Mouse (Mus musculus): ENCODE data around the gene Dgkq.
"Not testable (repeated sequence)": the region's sequence is repeated elsewhere in the genome, so short reads cannot be mapped to it uniquely, and the experiment has no call there.

Dgkq gene

DNA sequence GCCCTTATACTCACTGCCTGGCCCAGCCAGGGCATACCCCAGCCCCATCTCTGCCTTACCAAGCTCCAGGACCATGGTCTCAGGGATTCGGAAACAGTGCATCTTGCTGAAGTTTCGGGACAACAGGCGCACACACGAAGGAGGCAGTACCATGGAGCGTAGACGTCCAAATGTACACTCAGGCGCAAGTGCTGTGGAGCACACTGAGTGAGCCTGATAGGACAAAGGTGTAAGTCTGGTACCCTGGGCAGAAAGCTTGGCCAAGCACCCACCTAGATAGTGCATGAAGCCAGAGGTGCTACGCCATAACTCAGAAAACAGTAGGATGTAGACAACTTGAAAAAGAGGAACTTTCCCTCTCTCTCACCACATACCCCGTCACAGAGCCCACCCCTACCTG, 14.1 kb downstream of the Dgkq start:
- no peak for DNase-seq (ENCODE audit: low read depth, low spot score)

DNA sequence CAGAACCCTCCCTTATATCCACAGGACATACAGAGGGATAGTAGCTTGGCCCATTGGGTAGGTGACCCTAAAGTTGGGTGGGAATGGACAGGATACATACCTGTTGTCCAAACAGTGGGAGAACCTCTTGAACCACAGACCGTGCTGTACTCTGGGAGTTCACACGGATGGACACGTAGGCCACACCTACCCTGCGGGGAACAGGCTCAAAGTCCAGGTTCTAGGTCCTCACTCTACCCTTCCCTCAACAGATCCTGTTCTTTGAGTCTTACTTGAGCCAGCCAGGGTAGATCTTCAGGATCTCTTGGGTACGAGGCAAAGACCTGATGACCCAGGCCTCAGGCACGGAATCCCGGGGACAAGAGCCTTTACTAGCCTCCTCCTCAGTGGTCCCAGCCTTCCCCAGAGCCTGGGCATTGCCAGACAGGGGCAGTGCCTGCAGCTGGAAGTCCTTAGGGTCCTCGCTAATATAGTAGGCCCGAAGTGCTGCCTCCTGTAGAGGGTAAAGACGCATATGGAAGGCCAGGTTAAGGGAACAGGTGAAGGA, 15.0 kb downstream of the Dgkq start:
- no peak for DNase-seq (ENCODE audit: low read depth, low spot score)

- no peak for DNase-seq (ENCODE audit: low read depth, low spot score)
Measured at GRCm38 (mm10) chr5:108653341-108653740, 16.1 kb downstream of the Dgkq start.

DNA sequence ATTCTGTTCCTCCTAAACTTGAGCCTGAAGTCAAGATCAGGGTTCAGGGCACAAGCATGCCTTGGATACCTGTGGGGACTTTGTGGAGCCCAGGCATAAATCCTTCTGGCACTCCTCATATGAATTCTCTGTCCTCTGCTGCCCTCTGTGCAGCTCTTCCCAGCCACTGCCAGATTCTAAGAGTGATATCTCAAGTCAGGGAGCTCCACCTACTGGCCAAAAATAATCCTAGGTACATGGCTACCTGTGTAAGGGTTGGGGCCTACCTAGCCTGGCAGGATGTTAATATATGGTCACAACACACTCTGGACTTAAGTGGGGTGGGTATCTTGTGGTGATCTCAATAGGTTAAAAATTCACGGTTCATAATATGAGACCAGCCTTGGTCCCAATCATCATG, 17.6 kb downstream of the Dgkq start:
- DNase-seq (ENCODE audit: low read depth, low spot score) = peak; percentile 53

- DNase-seq (ENCODE audit: low read depth, low spot score) = no peak
Measured at GRCm38 (mm10) chr5:108651136-108651720, 18.2 kb downstream of the Dgkq start.

DNA sequence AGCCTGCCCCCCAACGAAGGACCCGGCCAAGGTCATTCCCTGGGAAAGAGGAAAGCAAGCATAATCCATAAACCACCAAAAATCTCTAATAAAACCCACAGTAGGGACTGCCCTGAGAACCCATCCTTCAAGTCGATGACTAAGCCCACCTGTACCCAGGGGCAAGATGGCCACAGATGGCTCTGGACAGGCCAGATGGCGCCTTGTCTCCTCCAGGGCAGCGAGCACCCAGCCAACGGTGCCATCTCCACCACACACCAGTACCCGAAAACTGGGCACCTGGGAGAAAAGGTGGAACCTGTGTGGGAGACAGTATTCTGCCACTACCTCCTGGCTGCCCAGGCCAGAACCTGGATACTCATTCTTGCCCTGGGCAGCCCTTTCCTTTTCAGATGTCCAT, 19.1 kb downstream of the Dgkq start:
- DNase-seq (ENCODE audit: low read depth, low spot score) = no peak

GRCm38 (mm10) chr5:108648937-108649576, 20.4 kb downstream of the Dgkq start:
- DNase-seq (ENCODE audit: low read depth, low spot score) = no peak

DNA sequence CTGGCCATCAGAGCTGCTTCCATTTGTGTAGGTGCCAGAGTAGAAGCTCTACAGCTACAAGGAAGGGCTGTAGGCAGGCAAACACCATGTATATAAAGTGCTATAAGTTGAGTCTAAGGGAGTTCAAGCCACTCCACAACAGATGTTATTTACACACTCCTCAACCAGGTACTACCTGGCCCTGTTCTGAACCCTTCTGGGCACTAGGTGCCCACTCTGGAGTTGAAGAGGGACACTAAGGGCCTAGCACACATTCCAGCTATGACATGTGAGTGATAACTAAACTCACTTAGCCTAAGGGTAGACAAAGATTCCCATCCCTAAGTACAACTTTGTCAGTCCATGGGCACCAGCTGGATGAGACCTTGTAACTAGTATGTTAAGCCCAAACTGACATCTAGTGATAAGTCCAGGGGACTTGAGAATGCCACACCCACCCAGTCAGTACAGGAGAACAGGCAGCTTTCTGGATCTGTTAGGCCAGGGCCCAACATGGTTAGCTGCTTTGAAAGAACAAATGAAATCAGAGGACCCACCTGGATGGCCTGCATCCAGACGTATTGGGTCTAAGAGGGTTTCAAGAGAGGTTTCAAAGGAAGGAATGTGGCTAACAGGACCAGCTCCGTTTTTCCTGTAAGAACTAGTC, 21.5 kb downstream of the Dgkq start:
- no peak for DNase-seq (ENCODE audit: low read depth, low spot score)

- DNase-seq (ENCODE audit: low read depth, low spot score) = no peak
Measured at GRCm38 (mm10) chr5:108647311-108647710, 22.2 kb downstream of the Dgkq start.

GRCm38 (mm10) chr5:108646343-108646660, 23.2 kb downstream of the Dgkq start:
- no peak for DNase-seq (ENCODE audit: low read depth, low spot score)

DNA sequence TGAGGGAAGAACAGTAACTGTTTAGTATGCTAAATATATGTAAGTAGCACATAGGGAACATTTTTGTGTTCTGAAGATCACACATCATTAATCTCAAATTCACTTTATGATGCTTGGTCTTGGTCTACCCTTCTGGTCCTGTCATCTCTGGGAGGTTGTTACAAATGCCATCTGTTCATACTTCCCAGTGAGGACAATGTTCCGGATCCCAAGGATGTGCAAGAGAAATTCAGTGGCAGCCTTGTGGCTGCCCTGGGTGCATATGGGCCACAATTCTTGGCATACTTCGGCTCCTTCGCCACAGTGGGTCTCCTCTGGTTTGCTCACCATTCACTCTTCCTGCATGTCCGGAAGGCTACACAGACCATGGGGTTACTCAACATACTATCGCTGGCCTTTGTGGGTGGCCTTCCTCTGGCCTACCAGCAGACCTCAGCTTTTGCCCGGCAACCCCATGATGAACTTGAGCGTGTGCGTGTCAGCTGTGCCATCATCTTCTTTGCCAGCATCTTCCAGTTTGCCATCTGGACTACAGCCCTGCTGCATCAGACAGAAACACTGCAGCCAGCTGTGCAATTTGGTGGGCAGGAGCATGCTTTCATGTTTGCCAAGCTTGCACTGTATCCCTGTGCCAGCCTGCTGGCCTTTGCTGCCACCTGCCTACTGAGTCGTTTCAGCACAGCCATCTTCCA, 23.7 kb downstream of the Dgkq start:
- DNase-seq (ENCODE audit: low read depth, low spot score) = no peak

DNA sequence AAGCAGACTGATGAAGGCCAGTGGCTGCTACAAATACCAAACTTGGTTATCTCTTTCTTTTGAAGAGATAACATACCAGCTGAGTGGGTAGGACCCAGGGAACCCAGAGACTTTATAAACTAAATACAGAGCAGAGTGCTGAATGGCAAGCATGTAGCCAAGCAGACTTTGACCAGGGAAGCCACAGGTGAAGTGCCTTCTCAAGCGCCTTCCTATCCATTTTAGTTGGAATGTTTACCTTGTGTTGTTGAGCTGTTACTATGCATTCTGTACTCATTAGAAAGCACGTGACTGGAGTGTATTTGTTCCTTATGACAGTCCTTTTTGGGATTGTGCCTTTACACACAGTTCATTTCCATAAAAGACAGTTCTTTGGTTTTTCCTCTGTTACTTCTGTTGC, 25.8 kb downstream of the Dgkq start:
- DNase-seq (ENCODE audit: low read depth, low spot score) = no peak

DNA sequence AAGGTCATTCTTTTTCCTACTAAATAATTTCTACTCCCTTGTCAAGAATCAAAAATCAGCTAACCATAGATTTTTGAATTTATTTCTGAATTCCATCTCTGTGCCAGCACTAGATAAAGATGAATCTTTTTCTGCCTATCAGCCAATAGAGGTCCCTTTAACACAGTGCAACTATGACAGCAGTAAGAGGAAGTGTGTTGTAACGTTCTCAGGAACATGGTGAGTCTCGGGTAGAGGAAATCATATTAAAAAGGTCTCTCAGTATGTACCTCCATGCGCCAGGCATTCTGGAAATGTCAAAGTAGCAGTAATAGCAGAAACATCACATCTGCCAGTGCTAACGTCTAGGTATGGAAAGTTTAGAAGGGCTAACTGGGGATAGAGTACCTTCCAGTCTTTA, 33.3 kb downstream of the Dgkq start:
- no peak for DNase-seq (ENCODE audit: low read depth, low spot score)

GRCm38 (mm10) chr5:108634088-108634487, 35.4 kb downstream of the Dgkq start:
- not testable (repeated sequence) for DNase-seq (ENCODE audit: low read depth, low spot score)

DNA sequence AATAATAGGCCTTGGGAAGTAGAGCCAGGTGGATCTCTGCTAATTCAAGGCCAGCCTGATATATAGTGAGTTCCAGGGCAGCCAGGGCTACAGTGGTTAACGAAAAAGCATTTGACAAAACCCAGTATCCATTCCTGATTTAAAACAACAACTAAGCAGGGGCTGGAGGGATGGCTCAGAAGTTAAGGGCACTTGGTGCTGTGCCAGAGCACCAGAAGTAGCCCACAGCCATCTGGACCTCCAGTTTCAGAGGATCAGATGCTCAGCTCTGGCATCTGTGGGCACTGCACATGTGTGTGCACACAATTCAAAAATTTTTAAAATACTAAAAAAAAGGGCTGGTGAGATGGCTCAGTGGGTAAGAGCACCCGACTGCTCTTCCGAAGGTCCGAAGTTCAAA, 35.8 kb downstream of the Dgkq start:
- DNase-seq (ENCODE audit: low read depth, low spot score) = no peak

DNA sequence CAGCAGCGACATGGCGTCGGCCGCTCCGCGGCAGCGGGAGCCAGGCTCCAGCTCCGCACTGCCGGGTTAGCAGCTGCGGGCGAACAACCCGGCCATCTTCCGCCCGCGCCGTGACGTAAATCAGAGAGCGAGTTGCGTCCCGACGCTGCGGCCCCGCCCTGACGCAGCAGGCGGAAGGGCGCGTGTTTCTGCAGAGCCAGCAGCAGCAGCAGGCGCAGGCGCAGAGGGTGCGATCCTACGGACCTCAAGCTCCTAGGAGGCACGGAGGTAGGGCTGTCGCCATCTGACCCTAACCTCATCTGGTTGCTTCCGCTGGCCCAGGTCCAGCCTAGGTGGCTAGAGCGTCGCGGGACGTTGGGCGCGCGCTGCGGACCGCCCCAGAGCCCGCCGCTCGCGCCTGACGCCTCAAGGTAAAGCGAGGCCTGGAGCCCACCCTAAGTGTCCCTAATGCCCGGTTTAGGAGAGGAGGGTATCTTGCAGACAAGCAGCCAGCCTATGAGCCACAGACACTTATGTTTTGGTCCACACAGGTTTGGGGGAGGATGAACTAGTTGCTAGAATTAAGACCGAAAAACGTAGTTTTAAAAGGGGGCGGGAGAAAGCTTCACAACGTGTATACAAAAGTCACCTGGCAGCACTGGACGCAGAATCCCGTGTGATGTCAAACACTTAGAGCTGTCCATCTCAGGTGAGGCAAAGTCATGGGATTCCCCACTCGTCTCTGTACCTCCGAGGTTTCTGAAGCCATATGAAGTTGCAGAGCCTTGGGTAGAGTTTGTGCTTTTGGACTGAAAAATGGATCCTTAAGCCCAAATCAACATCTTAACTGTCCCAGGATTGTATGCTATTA, 39.6 kb downstream of the Dgkq start, which contains the start of the genes Gak and Tmem175:
Gene Gak (minus strand): TSS at position 122 of the 850 bp plus-strand sequence.
Gene Tmem175 (plus strand): TSS at position 137 of the 850 bp plus-strand sequence.
- DNase-seq (ENCODE audit: low read depth, low spot score) = peak; percentile 96

DNA sequence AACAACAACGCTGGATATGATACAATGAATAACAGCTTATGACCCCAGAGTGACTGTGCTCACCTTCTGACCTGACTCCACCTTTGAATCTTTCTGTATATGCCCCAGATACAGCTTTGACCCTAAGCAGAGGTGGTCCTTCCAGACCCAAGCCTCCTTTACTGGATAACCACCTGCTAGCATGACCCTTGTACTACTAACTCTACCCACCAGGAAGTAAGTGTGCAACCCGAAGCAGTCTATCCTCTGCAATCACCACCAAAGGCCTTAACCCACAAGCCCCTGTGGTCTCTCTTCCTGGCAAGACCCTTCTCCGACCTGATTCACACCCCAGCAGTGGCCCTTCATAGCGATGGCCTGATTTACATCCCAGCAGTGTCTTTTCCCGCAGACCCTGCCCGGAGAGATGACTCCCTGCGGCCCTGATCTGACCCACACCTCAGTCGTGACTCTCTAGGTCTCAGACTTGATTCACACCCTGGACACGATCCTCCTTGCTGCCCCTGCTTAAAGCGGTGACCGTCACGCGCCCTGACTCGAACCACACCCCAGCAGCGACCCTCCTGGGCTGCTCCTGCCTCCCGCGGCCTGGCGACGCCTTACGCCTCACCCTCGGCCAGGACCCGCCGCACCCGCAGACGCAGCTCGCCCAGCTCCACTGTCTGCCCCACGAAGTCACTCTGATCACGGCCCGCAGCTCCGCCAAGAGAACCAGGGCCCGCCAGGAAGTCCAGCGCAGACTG, 40.4 kb downstream of the Dgkq start:
- no peak for DNase-seq (ENCODE audit: low read depth, low spot score)

DNA sequence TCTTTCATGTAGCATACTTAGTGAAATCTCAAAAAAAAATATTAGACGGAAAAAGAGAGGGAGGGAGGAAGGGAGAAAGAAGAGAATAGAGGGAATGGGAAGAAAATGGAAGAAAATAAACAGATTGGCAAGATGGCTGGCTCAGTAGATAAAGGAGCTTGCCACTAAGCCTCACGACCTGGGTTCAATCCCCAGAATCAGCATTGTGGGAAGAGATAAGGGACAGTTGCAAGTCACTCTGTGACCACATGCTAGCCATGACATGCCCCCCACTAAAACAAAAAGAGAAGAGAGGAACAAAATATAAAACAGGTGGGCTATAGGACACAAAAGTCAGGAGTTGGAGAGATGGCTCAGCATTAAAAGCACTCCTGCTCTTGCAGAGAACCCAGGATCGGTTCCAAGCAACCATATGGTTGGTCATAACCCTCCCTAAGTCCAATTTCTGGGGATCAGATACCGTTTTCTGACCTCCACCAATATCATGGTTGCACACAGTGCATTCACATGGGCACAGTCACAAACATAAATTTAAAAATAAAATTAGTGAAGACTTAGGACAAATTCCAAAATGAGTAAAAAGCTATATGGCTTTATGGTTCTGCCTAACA, 43.3 kb downstream of the Dgkq start:
- no peak for DNase-seq (ENCODE audit: low read depth, low spot score)

DNA sequence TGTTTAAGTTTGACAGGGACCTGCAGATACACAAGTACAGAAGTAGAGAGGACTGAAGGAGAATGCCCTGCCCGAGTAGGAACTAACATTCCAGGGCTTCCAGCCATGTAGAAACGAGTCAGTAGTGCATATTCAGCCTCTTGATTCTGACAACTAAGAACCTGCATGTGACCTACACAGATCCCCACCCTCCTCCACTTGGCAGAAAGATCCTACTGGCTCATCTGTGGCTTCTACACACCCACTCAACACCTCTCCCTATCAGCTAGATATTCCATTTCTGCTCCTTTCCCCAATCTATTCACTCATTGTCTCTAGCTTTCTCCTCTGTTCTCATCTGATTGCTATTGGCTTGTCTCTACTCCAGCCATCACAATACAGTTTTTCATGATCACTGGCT, 47.6 kb downstream of the Dgkq start:
- no peak for DNase-seq (ENCODE audit: low read depth, low spot score)

DNA sequence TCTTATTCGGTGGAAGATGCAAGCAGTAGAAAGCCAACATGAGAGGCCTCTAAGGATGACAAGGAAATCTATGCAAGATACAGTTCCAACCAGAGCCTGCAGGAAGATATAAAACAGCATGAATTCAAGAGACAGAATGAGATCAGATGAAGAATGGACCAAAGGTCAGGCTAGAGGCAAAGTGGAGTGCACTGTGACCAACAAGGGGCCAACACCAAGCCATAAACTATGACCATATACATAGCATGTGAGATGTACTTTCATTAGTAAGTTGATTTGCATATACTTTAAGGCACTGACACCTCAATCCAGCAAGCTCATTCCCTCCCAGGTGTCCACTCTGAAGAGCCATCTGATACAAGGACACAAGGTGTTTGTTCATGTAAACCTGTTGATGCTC, 59.0 kb downstream of the Dgkq start:
- DNase-seq (ENCODE audit: low read depth, low spot score) = no peak
